Mouse (Mus musculus) stomach, postnatal 0 days (tissue): Measurements from ENCODE around the gene Spata31d1a.

ENCODE experiments used
- CTCF ChIP-seq: IDR thresholded peaks from 2 replicates; pipeline ENCODE4 v1.5.1; 2016; ENCODE audit warnings: antibody characterized with exemption, low read depth, mild to moderate bottlenecking, moderate library complexity
- EP300 ChIP-seq: optimal IDR thresholded peaks from 2 replicates; pipeline ENCODE3; 2016; ENCODE audit warnings: antibody characterized with exemption

DNA sequence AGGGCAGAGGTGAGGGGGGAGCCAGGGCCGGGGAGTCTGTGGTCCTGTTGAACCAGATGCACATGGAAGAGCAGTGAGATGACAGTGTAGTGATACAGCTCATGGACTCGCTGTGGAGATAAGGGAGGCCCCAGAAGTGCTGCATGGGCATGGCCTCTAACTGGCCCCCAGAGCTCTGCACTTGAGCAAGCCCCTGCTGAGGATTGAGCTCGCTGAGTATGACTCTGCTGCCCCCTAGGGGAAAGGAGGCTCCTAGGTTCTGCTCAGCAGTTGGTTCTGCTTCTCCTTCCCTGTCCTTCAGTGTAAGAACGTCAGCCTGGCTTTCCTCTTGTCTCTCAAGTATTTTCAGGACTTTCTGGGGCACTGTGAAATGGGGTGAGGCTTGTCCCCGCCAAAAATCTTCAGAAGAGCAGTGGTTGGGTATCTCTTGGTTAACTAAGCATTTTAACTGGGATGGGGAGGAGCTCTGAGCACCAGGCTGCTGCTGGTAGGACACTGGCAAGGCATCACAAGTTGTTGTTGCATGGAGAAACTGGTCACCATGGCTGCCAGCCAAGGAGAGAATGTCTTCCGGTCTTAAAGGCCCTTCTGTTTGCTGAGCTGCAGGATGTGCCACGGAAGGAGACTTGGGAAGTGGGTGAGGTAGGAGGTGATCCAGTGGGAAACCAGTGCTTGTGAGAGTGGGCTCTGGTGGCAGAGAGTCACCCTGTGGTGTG lies 18.4 kb upstream of the Spata31d1a start:
- TF ChIP-seq CTCF (peak; percentile 98), EP300 (no peak)
